ENCODE assay signal across 7 mouse cellular contexts in the genomic region with DNA sequence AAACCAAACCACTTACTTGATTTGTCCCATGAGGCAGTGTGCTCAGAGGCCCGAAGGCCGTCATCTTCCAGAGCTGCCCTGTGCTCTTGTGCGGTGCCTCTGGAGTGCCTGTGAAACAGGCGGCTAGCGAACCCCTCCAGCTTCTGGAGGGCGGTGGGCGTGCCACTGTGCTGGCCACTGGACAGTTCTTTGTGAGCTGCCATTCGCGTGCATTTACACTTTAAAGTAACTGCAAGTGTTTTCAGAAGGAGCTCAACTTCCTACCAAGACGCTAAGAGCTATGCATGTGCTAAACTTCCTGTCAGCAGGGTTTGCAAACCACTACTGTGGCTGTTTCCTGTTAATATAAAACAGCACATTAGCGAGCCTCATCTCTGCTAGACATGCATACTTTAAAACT. TPM values are rescaled to one million over a fixed set of nuclear protein-coding genes. Genes with fewer than 3 reads are reported as not detected.
DNase-seq lines count a peak whose midpoint lies in the region; ATAC-seq and TF ChIP-seq lines count a peak whose summit lies in the region.

No protein-coding gene starts in this region.

- no peaks in the 10 kb centered on the region for H3K9me3 ChIP-seq in CH12.LX (replicated peaks; ENCODE audit: low read length)
- H3K9me3 ChIP-seq in heart, embryonic 10.5 days, result no peaks in the 10 kb centered on the region
- no peaks in the 10 kb centered on the region for H3K9me3 ChIP-seq in stomach, embryonic 15.5 days

- TF ChIP-seq CTCF in CH12.LX (conservative IDR thresholded peaks at IDR 0.05 in 1 of 2, IDR thresholded peaks at IDR 0.05 in 1 of 2; ENCODE audit: low read depth in 2 of 2, low read length in 2 of 2), result no peak

- in situ Hi-C loops in CH12.LX (cut with MboI; ENCODE audit: low pct_ligation_motif_present, low pct_unique_long_range_greater_than_20kb, low sequenced_read_pairs), result loop anchor here (10.0 kb wide), 1 partner anchor 436 kb away; no protein-coding TSS in a partner anchor

- TF ChIP-seq EP300 in CH12.LX (IDR thresholded peaks at IDR 0.05; ENCODE audit: low read length), result no peak

- no peak overlapping the region; the same call in 1 of the 2 replicates for H3K9ac ChIP-seq in CH12.LX (ENCODE audit: insufficient read depth, low read depth)
- no peak overlapping the region for H3K9ac ChIP-seq in stomach, embryonic 15.5 days

- no peaks in the 10 kb centered on the region for H3K27me3 ChIP-seq in CH12.LX (replicated peaks)
- H3K27me3 ChIP-seq in heart, embryonic 10.5 days (ENCODE audit: insufficient read depth, poor library complexity, severe bottlenecking), result no peaks in the 10 kb centered on the region
- no peaks in the 10 kb centered on the region for H3K27me3 ChIP-seq in stomach, embryonic 15.5 days (replicated peaks)

- dilution Hi-C loops in CH12.LX (cut with MboI; ENCODE audit: extremely low pct_ligation_motif_present, extremely low pct_unique_long_range_greater_than_20kb, low sequenced_read_pairs), result no loop called here

- H3K27ac ChIP-seq in CH12.LX (ENCODE audit: insufficient read depth, low read depth), result no peak overlapping the region
- H3K27ac ChIP-seq in brown adipose tissue, adult 24 weeks (replicated peaks; ENCODE audit: low read depth, low read length), result peak overlapping the region; percentile 64; the same call in 1 of the 2 replicates
- H3K27ac ChIP-seq in heart, embryonic 10.5 days, result peak overlapping the region; percentile 60; the same call in 1 of the 2 replicates
- peak overlapping the region; percentile 73 for H3K27ac ChIP-seq in stomach, embryonic 15.5 days

- H3K4me3 ChIP-seq in CH12.LX (replicated peaks in 1 of 3; ENCODE audit: low read depth in 2 of 3, low read length in 2 of 3, poor library complexity in 1 of 3), result peak overlapping the region; percentile 1 to 56 (median 20)
- H3K4me3 ChIP-seq in brown adipose tissue, adult 24 weeks (ENCODE audit: insufficient read depth, low read depth, low read length), result peak overlapping the region; percentile 50
- H3K4me3 ChIP-seq in heart, embryonic 10.5 days, result peak overlapping the region; percentile 27
- no peak overlapping the region for H3K4me3 ChIP-seq in stomach, embryonic 15.5 days (replicated peaks)

- DNase-seq in CH12.LX (ENCODE audit: extremely low read depth), result peak; percentile 72
- DNase-seq in heart, embryonic 10.5 days (ENCODE audit: low spot score), result no peak
- peak; percentile 17 to 19 for DNase-seq in kidney, adult 8-10 months
- DNase-seq in lung, postnatal 14 days, result peak; percentile 25
- no peak for DNase-seq in ovary, adult 18-20 months (ENCODE audit: low spot score)

- H3K4me1 ChIP-seq in CH12.LX (ENCODE audit: control insufficient read depth in 1 of 2, insufficient read depth in 2 of 2), result peaks cover 6 to 52% of the 10 kb centered on the region in 2 experiments; a peak in 3 of 4 replicates
- H3K4me1 ChIP-seq in brown adipose tissue, adult 24 weeks (ENCODE audit: control insufficient read depth, insufficient read depth, insufficient read length, low read length), result no peaks in the 10 kb centered on the region; the same call in none of the 2 replicates
- H3K4me1 ChIP-seq in heart, embryonic 10.5 days, result peaks cover 20% of the 10 kb centered on the region
- peaks cover 4% of the 10 kb centered on the region; the same call in 1 of the 2 replicates for H3K4me1 ChIP-seq in stomach, embryonic 15.5 days

- no peak for TF ChIP-seq POLR2A in CH12.LX (IDR thresholded peaks at IDR 0.05; ENCODE audit: low read depth, low read length)

- H3K79me2 ChIP-seq in CH12.LX (replicated peaks; ENCODE audit: control insufficient read depth, extremely low read depth, insufficient read depth, poor library complexity, severe bottlenecking), result no peaks in the 10 kb centered on the region

- peaks cover 0 to 3% of the 10 kb centered on the region in 2 experiments for H3K36me3 ChIP-seq in CH12.LX (replicated peaks in 1 of 2; ENCODE audit: control insufficient read depth in 1 of 2, insufficient read depth in 1 of 2, low read length in 1 of 2)
- H3K36me3 ChIP-seq in heart, embryonic 10.5 days, result no peaks in the 10 kb centered on the region
- no peaks in the 10 kb centered on the region for H3K36me3 ChIP-seq in stomach, embryonic 15.5 days

- no peak; the same call in 1 of the 2 replicates for ATAC-seq in stomach, embryonic 15.5 days (ENCODE audit: insufficient read depth, low FRiP score, low read depth)

- WGBS in heart, embryonic 10.5 days, result 18% methylated on average over 11 of the region's 11 CpGs
- WGBS in stomach, embryonic 15.5 days, result 21% methylated on average over 11 of the region's 11 CpGs

- peak overlapping the region; percentile 23; the same call in 1 of the 2 replicates for H3K4me2 ChIP-seq in CH12.LX (ENCODE audit: insufficient read depth, low read depth, poor library complexity, severe bottlenecking)
- H3K4me2 ChIP-seq in stomach, embryonic 15.5 days, result peak overlapping the region; percentile 46

- no peak; the same call in 1 of the 2 replicates for TF ChIP-seq RAD21 in CH12.LX (IDR thresholded peaks at IDR 0.05; ENCODE audit: low read depth, low read length)

TF ChIP-seq in CH12.LX, 34 proteins besides CTCF, POLR2A, EP300 and RAD21:
- TF ChIP-seq E2F4 (IDR thresholded peaks at IDR 0.05; ENCODE audit: insufficient replicate concordance, low read depth, low read length), result no peak
- no peak for TF ChIP-seq ZC3H11A (IDR thresholded peaks at IDR 0.05; ENCODE audit: low read depth, low read length)
- peak; percentile 43; the same call in 1 of the 2 replicates for TF ChIP-seq ELF1 (IDR thresholded peaks at IDR 0.05; ENCODE audit: low read depth, low read length)
- TF ChIP-seq TCF12 (IDR thresholded peaks at IDR 0.05; ENCODE audit: low read depth, low read length), result peak; percentile 34; the same call in 1 of the 2 replicates
- peak; percentile 33; the same call in 1 of the 2 replicates for TF ChIP-seq HCFC1 (IDR thresholded peaks at IDR 0.05; ENCODE audit: low read depth, low read length)
- TF ChIP-seq NELFE (IDR thresholded peaks at IDR 0.05; ENCODE audit: low read depth, low read length), result peak; percentile 44; the same call in 1 of the 2 replicates
- peak; percentile 73 for TF ChIP-seq BHLHE40 (IDR thresholded peaks at IDR 0.05; ENCODE audit: low read depth, low read length)
- TF ChIP-seq SIN3A (IDR thresholded peaks at IDR 0.05; ENCODE audit: low read length), result peak; percentile 68; the same call in 1 of the 2 replicates
- TF ChIP-seq GABPA (IDR thresholded peaks at IDR 0.05; ENCODE audit: insufficient replicate concordance, low read depth, low read length), result no peak
- TF ChIP-seq IRF4 (IDR thresholded peaks at IDR 0.05; ENCODE audit: low read depth, low read length), result 0 out of 2 replicates have a peak, but pooled peaks have one; percentile 16
- 0 out of 2 replicates have a peak, but pooled peaks have one; percentile 59 for TF ChIP-seq MYC (IDR thresholded peaks at IDR 0.05; ENCODE audit: low read depth, low read length)
- TF ChIP-seq MAX (IDR thresholded peaks at IDR 0.05; ENCODE audit: low read length), result peak; percentile 81

RNA-seq across cellular contexts. Expression of gene Prkacb, which starts 31.7 kb away (rescaled TPM):
- 29.0 and 33.1 TPM in 2 replicates for total RNA-seq in CH12.LX (2012; rRNA removed)
- total RNA-seq in CH12.LX (2014; rRNA removed), result 65.1 and 70.3 TPM in 2 replicates
- polyA plus RNA-seq in CH12.LX (2012; ENCODE audit: insufficient read length, low read depth), result 61.8 and 62.1 TPM in 2 replicates
- 31.6 and 32.9 TPM in 2 replicates for polyA plus RNA-seq in brown adipose tissue, adult 24 weeks (2012; ENCODE audit: insufficient read depth, insufficient read length, missing spikeins)
- 50.0 and 52.9 TPM in 2 replicates for polyA plus RNA-seq in heart, embryonic 10.5 days (2016; fragmentation: Nextera tagmentation; extraction: Ambion mirVana)
- polyA plus RNA-seq in stomach, embryonic 15.5 days (2015; fragmentation: Nextera tagmentation; extraction: Ambion mirVana), result 51.5 and 56.8 TPM in 2 replicates

Comparison
In these comparisons a context has a peak if more than half of its experiments do, and no peak if none do; other contexts are left out.
1. DNase-seq: peak in CH12.LX (single experiment), kidney, adult 8-10 months (2 of 2) and lung, postnatal 14 days (single experiment); none in heart, embryonic 10.5 days (single experiment) and ovary, adult 18-20 months (single experiment).